Mouse (Mus musculus) hematopoietic stem cell, adult 5-6 weeks (primary cell): ENCODE data around the gene Zfp800. TPM values are rescaled to one million over a fixed set of nuclear protein-coding genes. Genes with fewer than 3 reads are reported as not detected.

Experiments used
- ATAC-seq, 2 experiments: fragments of 125-278 bp in 1 of 2; replicated peaks in 1 of 2; 2 replicates each; pipeline ENCODE4 v1.8.0; 2016 to 2017; ENCODE audit warnings: inconsistent platforms in 2 of 2, mild to moderate bottlenecking in 2 of 2, moderate number of reproducible peaks in 2 of 2, low read depth in 1 of 2, moderate TSS enrichment in 1 of 2; ENCODE audit not compliant: low FRiP score in 2 of 2, poor library complexity in 2 of 2, severe bottlenecking in 2 of 2, insufficient read depth in 1 of 2, low TSS enrichment in 1 of 2
- total RNA-seq: library from RNA; stranded (forward); fragments of 172-1452, 232-1000 nt; gene quantifications from 2 replicates; pipeline ENCODE4 v1.2.3, GENCODE M21; 2017

Zfp800 gene
- total RNA-seq, 1 experiment from 2014 or later = 78.1 TPM

- ATAC-seq = peak; percentile 34 to 54; a peak in 3 of 4 replicates
Measured at GRCm38 (mm10) chr6:28260425-28261191, 137.2 kb downstream of the Zfp800 start.

- no peak for ATAC-seq
Measured at GRCm38 (mm10) chr6:28259750-28260149, 138.1 kb downstream of the Zfp800 start.

DNA sequence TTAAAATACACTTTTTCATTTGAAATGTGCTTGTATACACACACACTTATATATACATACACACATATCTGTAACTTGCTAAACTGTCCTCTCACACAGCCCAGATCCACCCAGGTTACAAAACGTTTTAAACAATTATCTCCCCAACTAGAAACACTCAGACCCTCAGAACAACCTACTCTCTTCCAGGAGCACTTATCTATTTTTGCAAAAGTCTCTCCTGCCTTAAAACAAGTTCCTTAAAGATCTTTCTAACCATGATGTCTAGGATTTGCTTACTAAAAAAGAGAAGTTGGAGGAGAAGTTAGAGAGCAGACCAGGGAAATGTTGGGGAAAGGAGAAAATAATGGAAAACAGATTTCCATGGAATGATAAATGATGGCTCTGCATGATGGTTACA, 139.4 kb downstream of the Zfp800 start:
- no peak for ATAC-seq

DNA sequence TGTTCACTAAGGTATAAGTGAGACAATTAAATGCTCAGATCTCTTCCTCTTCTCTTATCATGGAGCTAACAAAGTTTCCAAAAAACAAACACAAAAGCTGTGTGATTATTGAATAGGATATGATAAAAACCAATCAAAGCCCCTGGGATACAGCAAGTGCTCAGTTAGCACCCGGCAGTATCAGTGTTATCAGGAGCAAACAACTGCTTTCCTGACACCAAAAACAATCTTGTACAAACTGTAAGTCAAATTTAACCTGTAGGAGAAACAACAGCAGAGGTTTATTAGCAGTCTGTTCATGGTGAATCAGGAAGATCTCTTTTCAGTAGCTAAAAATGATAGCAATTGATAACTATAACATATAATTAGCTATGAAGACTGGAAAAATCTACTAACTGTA, 140.0 kb downstream of the Zfp800 start:
- ATAC-seq = no peak

DNA sequence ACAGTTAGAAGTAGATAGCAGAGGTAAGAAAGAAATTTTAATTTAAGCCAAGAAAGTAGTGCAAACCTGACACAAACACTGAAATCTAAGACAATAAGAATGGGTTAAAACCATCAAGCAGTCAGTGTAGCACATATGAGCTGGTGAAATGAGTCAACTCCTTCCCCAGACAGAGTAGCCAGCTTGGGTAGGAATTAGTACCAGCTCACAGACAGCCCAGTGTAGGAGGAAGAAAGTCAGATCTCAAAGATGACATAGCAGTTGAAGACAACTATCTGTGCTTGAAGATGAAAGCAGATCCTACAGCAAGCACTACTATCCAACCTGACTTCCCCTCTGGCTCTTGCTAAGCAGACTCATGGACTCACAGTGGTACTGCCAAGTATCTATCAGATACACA, 145.0 kb downstream of the Zfp800 start:
- no peak for ATAC-seq

GRCm38 (mm10) chr6:28248211-28248610, 149.6 kb downstream of the Zfp800 start:
- no peak for ATAC-seq

DNA sequence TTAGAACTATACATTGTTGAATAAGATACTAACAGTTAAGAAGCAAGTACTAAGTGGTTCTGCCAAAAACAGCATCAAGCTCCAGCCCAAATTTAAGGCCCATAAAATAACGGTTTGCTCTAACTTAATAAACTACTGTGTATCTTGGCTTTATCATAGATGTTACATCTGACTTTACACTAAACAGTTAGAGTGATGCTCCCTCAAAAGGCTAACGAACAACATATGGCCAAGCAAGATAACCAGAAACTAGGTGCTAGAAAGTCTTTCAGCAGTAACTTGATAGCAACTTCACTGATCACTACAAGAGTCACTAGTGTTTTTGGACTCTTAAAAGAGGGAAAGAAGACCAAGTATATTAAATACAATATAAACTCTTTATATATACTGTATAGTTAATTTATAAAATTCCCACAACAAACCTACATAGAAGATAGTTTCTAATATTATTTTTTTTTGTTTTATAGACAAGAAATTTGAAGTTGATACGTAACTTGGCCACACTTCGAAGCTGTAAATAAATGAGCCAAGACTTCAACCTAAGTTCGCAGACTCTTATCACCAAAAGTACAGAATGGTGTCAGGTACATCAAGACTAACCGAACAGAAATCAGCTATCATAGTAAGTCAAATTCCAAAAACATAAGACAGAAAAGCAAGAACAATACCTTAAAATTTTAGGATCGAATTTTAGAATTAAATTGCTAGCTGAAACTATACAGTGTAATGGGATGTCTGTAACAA, 165.0 kb downstream of the Zfp800 start:
- peak in 1 of 2 experiments; percentile 37; a peak in 1 of 4 replicates for ATAC-seq

GRCm38 (mm10) chr6:28228085-28228484, 169.7 kb downstream of the Zfp800 start:
- ATAC-seq = no peak

DNA sequence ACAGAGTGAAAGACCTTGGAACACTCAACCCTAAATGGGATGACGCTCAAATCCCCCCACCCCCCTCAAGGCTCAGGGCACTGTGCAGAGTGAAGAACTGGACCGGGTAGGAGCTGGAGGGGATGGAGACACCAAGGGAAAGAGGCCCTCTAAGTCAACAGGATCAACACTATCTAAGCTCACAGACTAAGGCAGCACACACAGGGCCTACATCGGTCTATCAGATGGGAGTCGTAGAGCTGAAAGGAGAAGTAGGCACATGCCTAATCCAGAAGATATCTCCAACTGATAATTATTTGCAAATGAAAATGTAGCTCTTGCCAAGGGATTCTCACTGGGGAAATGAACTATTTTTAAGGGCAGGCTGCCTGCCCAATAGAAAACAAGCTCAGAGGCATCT, 176.8 kb downstream of the Zfp800 start:
- no peak for ATAC-seq

- no peak for ATAC-seq
Measured at GRCm38 (mm10) chr6:28218386-28218785, 179.4 kb downstream of the Zfp800 start.

DNA sequence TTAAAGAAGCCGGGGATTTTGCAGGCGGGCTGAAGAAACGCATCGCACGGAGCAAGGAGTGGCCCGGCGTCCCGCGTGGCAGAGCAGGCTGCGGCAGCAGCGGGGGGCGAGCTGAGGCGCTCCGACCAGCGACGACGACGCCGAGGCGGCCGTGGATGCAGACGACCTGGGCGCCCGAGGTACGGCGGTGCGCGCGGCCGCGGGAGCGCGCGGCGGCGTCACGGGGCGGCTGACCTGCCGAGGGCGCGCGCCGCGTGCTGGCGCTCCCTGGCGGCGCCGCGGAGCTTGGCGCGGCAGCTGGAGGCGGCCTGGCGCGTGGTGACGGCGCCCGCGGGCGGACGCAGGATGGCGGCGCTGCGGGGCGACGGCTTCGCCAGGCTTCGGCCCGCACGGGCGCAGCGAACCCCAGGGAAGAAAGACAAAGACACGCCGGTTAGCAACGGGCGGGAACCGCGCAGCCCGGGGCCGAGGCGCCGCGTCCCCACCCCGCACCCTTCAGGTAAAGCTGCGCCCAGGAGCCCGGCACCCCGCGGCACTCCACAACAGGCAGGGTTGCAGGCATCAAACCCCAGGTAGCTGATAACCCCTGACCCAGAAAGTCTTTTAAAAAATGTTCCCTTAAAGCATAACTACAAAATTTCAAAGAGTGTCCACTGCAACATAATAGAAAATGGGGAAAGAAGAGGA, 182.4 kb downstream of the Zfp800 start:
- ATAC-seq = peak; percentile 46 to 72

GRCm38 (mm10) chr6:28214658-28215267, 183.0 kb downstream of the Zfp800 start:
- peak; percentile 11 to 12; a peak in 1 of 4 replicates for ATAC-seq

DNA sequence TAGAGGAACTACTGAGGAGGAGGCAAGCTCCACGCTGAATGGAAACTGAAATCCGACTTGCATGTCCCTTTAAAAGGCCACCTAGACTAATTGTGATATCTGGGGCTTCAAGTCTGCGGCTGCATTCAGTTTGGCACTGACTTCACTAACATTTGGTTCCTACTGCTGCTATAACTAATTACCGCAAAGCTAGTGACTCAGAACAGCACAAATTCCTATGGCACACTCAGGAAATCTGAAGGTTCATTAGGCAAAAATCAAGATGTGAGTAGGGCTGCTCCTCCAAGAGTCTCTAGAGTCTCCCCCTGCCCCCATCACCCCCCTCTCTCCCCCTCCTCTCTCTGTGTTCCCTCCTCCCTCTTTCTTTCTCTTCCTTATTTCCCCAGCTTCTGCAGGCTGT, 194.4 kb downstream of the Zfp800 start:
- no peak for ATAC-seq

DNA sequence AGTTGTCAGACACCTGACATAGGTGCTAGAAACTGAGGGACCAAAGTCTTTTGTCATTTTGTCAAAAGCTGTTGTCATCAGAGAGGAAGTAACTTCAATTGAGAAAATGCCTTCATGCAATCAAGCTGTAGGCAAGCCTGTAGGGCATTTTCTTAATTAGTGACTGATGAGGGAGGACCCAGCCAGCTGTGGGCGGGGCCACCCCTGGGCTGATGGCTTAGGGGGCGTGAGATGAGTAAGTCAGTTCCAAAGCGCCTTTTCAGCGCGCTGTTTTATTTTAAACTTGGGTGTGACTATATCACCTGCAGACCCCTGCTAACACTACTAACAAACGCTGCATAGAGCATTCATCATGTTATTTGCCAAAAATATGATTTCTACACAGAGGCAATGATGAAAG, 195.0 kb downstream of the Zfp800 start:
- ATAC-seq = no peak

GRCm38 (mm10) chr6:28193901-28194300, 203.9 kb downstream of the Zfp800 start:
- no peak for ATAC-seq

GRCm38 (mm10) chr6:28191935-28192334, 205.9 kb downstream of the Zfp800 start:
- ATAC-seq = no peak
